Mouse (Mus musculus) myocyte (in vitro differentiated cells): ENCODE results near the gene Ifih1.

ENCODE experiments used
- MYOD1 ChIP-seq, 3 experiments: IDR thresholded peaks; one replicate each; pipeline ENCODE4 v1.6.1; 2011; ENCODE audit warnings: control low read depth in 2 of 3, low read depth in 2 of 3, mild to moderate bottlenecking in 2 of 3, moderate library complexity in 1 of 3; ENCODE audit not compliant: insufficient read length in 2 of 3, control insufficient read depth in 1 of 3
- POLR2A ChIP-seq: IDR thresholded peaks from one replicate; pipeline ENCODE4 v1.6.1; 2011; ENCODE audit warnings: low read depth, mild to moderate bottlenecking, control low read depth, moderate library complexity; ENCODE audit not compliant: insufficient read length
- TCF12 ChIP-seq: IDR thresholded peaks from one replicate; pipeline ENCODE4 v1.6.1; 2011; ENCODE audit warnings: mild to moderate bottlenecking, control low read depth; ENCODE audit not compliant: poor library complexity, insufficient read depth, severe bottlenecking

- TF ChIP-seq POLR2A, result no peak
- no peak for TF ChIP-seq MYOD1 (IDR thresholded peaks at IDR 0.05; ENCODE audit: control insufficient read depth in 1 of 3, insufficient read length in 2 of 3, low read depth in 2 of 3)
- no peak for TF ChIP-seq TCF12
Observed at GRCm38 (mm10) chr2:62652466-62652865, 6.4 kb upstream of the Ifih1 start.
